Mouse (Mus musculus) myocyte (in vitro differentiated cells): ENCODE results near the gene E2f3. TPM values are rescaled to one million over a fixed set of nuclear protein-coding genes. Genes with fewer than 3 reads are reported as not detected.

Experiments used
- H3K27me3 ChIP-seq: one replicate; pipeline ENCODE4 v1.6.1; 2011; ENCODE audit not compliant: control insufficient read depth, insufficient read depth, insufficient read length
- H3K36me3 ChIP-seq: one replicate; pipeline ENCODE4 v1.6.1; 2011; ENCODE audit not compliant: control insufficient read depth, insufficient read depth
- H3K4me2 ChIP-seq: one replicate; pipeline ENCODE4 v1.6.1; 2011; ENCODE audit warnings: low read depth, control low read depth
- H3K4me3 ChIP-seq: one replicate; pipeline ENCODE4 v1.5.1; 2011; ENCODE audit warnings: mild to moderate bottlenecking, control low read depth, moderate library complexity
- H3K79me2 ChIP-seq: one replicate; pipeline ENCODE4 v1.6.1; 2011; ENCODE audit not compliant: control insufficient read depth, insufficient read depth
- H3ac ChIP-seq: one replicate; pipeline ENCODE4 v1.6.1; 2011; ENCODE audit not compliant: control insufficient read depth, insufficient read length
- CEBPB ChIP-seq: IDR thresholded peaks from 2 replicates; pipeline ENCODE4 v1.6.1; 2011; ENCODE audit warnings: mild to moderate bottlenecking, moderate library complexity; ENCODE audit not compliant: poor library complexity, insufficient read depth, severe bottlenecking
- E2F4 ChIP-seq: IDR thresholded peaks from one replicate; pipeline ENCODE4 v1.6.1; 2011; ENCODE audit warnings: mild to moderate bottlenecking, control low read depth, moderate library complexity; ENCODE audit not compliant: insufficient read depth
- MAX ChIP-seq: IDR thresholded peaks from one replicate; pipeline ENCODE4 v1.6.1; 2011; ENCODE audit warnings: low read depth, mild to moderate bottlenecking, control low read depth
- MYOD1 ChIP-seq, 3 experiments: IDR thresholded peaks; one replicate each; pipeline ENCODE4 v1.6.1; 2011; ENCODE audit warnings: control low read depth in 2 of 3, low read depth in 2 of 3, mild to moderate bottlenecking in 2 of 3, moderate library complexity in 1 of 3; ENCODE audit not compliant: insufficient read length in 2 of 3, control insufficient read depth in 1 of 3
- MYOG ChIP-seq, 3 experiments: IDR thresholded peaks; one replicate each; pipeline ENCODE4 v1.6.1; 2011; ENCODE audit warnings: control low read depth in 2 of 3, low read depth in 2 of 3, mild to moderate bottlenecking in 2 of 3; ENCODE audit not compliant: insufficient read length in 2 of 3, control insufficient read depth in 1 of 3, insufficient read depth in 1 of 3
- POLR2A ChIP-seq: IDR thresholded peaks from one replicate; pipeline ENCODE4 v1.6.1; 2011; ENCODE audit warnings: low read depth, mild to moderate bottlenecking, control low read depth, moderate library complexity; ENCODE audit not compliant: insufficient read length
- POLR2AphosphoS2 ChIP-seq: IDR thresholded peaks from one replicate; pipeline ENCODE4 v1.6.1; 2011; ENCODE audit warnings: low read depth, control low read depth; ENCODE audit not compliant: insufficient read length
- REST ChIP-seq: IDR thresholded peaks from one replicate; pipeline ENCODE4 v1.6.1; 2011; ENCODE audit warnings: mild to moderate bottlenecking, control low read depth, moderate library complexity; ENCODE audit not compliant: insufficient read depth, insufficient read length
- SRF ChIP-seq: IDR thresholded peaks from one replicate; pipeline ENCODE4 v1.6.1; 2011; ENCODE audit warnings: low read depth; ENCODE audit not compliant: control insufficient read depth, insufficient read length
- TCF12 ChIP-seq: IDR thresholded peaks from one replicate; pipeline ENCODE4 v1.6.1; 2011; ENCODE audit warnings: mild to moderate bottlenecking, control low read depth; ENCODE audit not compliant: poor library complexity, insufficient read depth, severe bottlenecking
- TCF3 ChIP-seq: IDR thresholded peaks from one replicate; pipeline ENCODE4 v1.6.1; 2011; ENCODE audit warnings: low read depth, control low read depth; ENCODE audit not compliant: insufficient read length
- USF1 ChIP-seq: IDR thresholded peaks from one replicate; pipeline ENCODE4 v1.6.1; 2011; ENCODE audit warnings: low read depth, mild to moderate bottlenecking, control low read depth, moderate library complexity
- polyA plus RNA-seq: library from polyadenylated mRNA; unstranded; fragments of >200 nt; fragmentation: generic; extraction: Trizol; gene quantifications from one replicate; pipeline ENCODE4 v1.2.1, GENCODE M21; 2012; ENCODE audit warnings: missing spikeins

E2f3 gene
- polyA plus RNA-seq, result 5.6 TPM

- Histone ChIP-seq H3K79me2 (peaks cover 28% of the 10 kb centered on the region), H3K4me3 (peak within 1 kb of the TSS; percentile 61), H3K4me2 (peak within 1 kb of the TSS; percentile 92), H3ac (peak within 1 kb of the TSS; percentile 56), H3K36me3 (no peaks in the 10 kb centered on the region), H3K27me3 (no peaks in the 10 kb centered on the region)
- TF ChIP-seq MAX (peak; percentile 30), TCF12 (peak; percentile 56), SRF (no peak), REST (no peak), POLR2AphosphoS2 (peak; percentile 77), USF1 (no peak), TCF3 (peak; percentile 56), MYOD1 (IDR thresholded peaks at IDR 0.05; ENCODE audit: control insufficient read depth in 1 of 3, insufficient read length in 2 of 3, low read depth in 2 of 3) (peak; percentile 92 to 98 (median 97)), MYOG (IDR thresholded peaks at IDR 0.05; ENCODE audit: control insufficient read depth in 1 of 3, insufficient read depth in 1 of 3, insufficient read length in 2 of 3, low read depth in 2 of 3) (peak in 1 of 3 experiments; percentile 33), CEBPB (no peak), E2F4 (peak; percentile 100), POLR2A (peak; percentile 88)
Measured at GRCm38 (mm10) chr13:29985855-29986755, at the start of gene E2f3. TSS of gene E2f3 (minus strand) at chr13:29986063.

GRCm38 (mm10) chr13:30034540-30034939 lies 48.7 kb upstream of the E2f3 start:
- TF ChIP-seq TCF3, result no peak
- no peak for TF ChIP-seq POLR2AphosphoS2
- no peak for TF ChIP-seq MYOD1 (IDR thresholded peaks at IDR 0.05; ENCODE audit: control insufficient read depth in 1 of 3, insufficient read length in 2 of 3, low read depth in 2 of 3)
- no peak for TF ChIP-seq USF1
- no peak for TF ChIP-seq SRF
- no peak for TF ChIP-seq E2F4
- no peak for TF ChIP-seq POLR2A
- no peak for TF ChIP-seq MAX
- TF ChIP-seq TCF12, result no peak
- no peak for TF ChIP-seq REST
- no peak for TF ChIP-seq MYOG (IDR thresholded peaks at IDR 0.05; ENCODE audit: control insufficient read depth in 1 of 3, insufficient read depth in 1 of 3, insufficient read length in 2 of 3, low read depth in 2 of 3)
- TF ChIP-seq CEBPB, result no peak
- Histone ChIP-seq H3K79me2 (no peaks in the 10 kb centered on the region), H3ac (no peak overlapping the region), H3K4me2 (no peak overlapping the region), H3K27me3 (no peaks in the 10 kb centered on the region), H3K4me3 (no peak overlapping the region), H3K36me3 (no peaks in the 10 kb centered on the region)

GRCm38 (mm10) chr13:30031684-30032335 lies 45.9 kb upstream of the E2f3 start:
- no peaks in the 10 kb centered on the region for H3K27me3 ChIP-seq
- H3ac ChIP-seq, result no peak overlapping the region
- no peak for TF ChIP-seq E2F4
- peak in 1 of 3 experiments; percentile 57 for TF ChIP-seq MYOG (IDR thresholded peaks at IDR 0.05; ENCODE audit: control insufficient read depth in 1 of 3, insufficient read depth in 1 of 3, insufficient read length in 2 of 3, low read depth in 2 of 3)
- peak in 1 of 3 experiments; percentile 58 for TF ChIP-seq MYOD1 (IDR thresholded peaks at IDR 0.05; ENCODE audit: control insufficient read depth in 1 of 3, insufficient read length in 2 of 3, low read depth in 2 of 3)
- TF ChIP-seq TCF12, result no peak
- no peak for TF ChIP-seq REST
- no peak overlapping the region for H3K4me2 ChIP-seq
- no peak overlapping the region for H3K4me3 ChIP-seq
- H3K36me3 ChIP-seq, result no peaks in the 10 kb centered on the region
- H3K79me2 ChIP-seq, result no peaks in the 10 kb centered on the region

- no peak overlapping the region for H3K4me2 ChIP-seq
- H3K4me3 ChIP-seq, result no peak overlapping the region
- H3ac ChIP-seq, result no peak overlapping the region
- TF ChIP-seq CEBPB (no peak), MYOD1 (IDR thresholded peaks at IDR 0.05; ENCODE audit: control insufficient read depth in 1 of 3, insufficient read length in 2 of 3, low read depth in 2 of 3) (no peak), TCF12 (no peak), MYOG (IDR thresholded peaks at IDR 0.05; ENCODE audit: control insufficient read depth in 1 of 3, insufficient read depth in 1 of 3, insufficient read length in 2 of 3, low read depth in 2 of 3) (no peak)
- no peaks in the 10 kb centered on the region for H3K79me2 ChIP-seq
- H3K27me3 ChIP-seq, result no peaks in the 10 kb centered on the region
- no peaks in the 10 kb centered on the region for H3K36me3 ChIP-seq
Measured at GRCm38 (mm10) chr13:30027841-30028240, 42.0 kb upstream of the E2f3 start.
